10 mouse cellular contexts compared by ENCODE assay signal in genomic region chr11:45396009-45396408, GRCm38 (mm10).
DNase-seq lines count a peak whose midpoint lies in the region; ATAC-seq lines count a peak whose summit lies in the region.
"Had no signal": no experiment of that assay in that cellular context is flagged by ENCODE, and none has a peak within 500 bp of the region (broad histone marks: within the 10 kb centered on the region; RNA-seq: fewer than 3 reads in every experiment).

No protein-coding gene starts in this region.

- no peak overlapping the region for H3K4me2 ChIP-seq in embryonic facial prominence, embryonic 13.5 days
- H3K4me2 ChIP-seq: embryonic facial prominence, embryonic 12.5 days had no signal

- peak; percentile 73 to 77 for DNase-seq in cerebellum, postnatal 10 days
- no peak for DNase-seq in cerebellum, adult 11-12 months
- peak; percentile 27 for DNase-seq in kidney, postnatal 14 days
- no peak for DNase-seq in kidney, adult 8-10 months
- DNase-seq in lung, postnatal 4 days: peak; percentile 23 to 29
- DNase-seq in left cerebral cortex, adult 9 months (ENCODE audit: low spot score in 2 of 2): no peak
- no peak for DNase-seq in left cerebral cortex, postnatal 25 days (ENCODE audit: low spot score in 2 of 2)

- peak overlapping the region; percentile 53 for H3K27ac ChIP-seq in embryonic facial prominence, embryonic 13.5 days
- H3K27ac ChIP-seq: embryonic facial prominence, embryonic 12.5 days; macrophage had no signal

- no peak overlapping the region for H3K9ac ChIP-seq in embryonic facial prominence, embryonic 13.5 days
- H3K9ac ChIP-seq: embryonic facial prominence, embryonic 12.5 days had no signal

- H3K9me3 ChIP-seq in embryonic facial prominence, embryonic 13.5 days: no peaks in the 10 kb centered on the region
- H3K9me3 ChIP-seq: embryonic facial prominence, embryonic 12.5 days had no signal

- no peak for ATAC-seq in embryonic facial prominence, embryonic 13.5 days (ENCODE audit: insufficient number of reproducible peaks, insufficient read depth, low FRiP score, low TSS enrichment, low read depth)

- no peaks in the 10 kb centered on the region for H3K27me3 ChIP-seq in embryonic facial prominence, embryonic 13.5 days
- H3K27me3 ChIP-seq: embryonic facial prominence, embryonic 12.5 days had no signal

- WGBS in embryonic facial prominence, embryonic 13.5 days: 14% methylated on average over 3 of the region's 3 CpGs

- no peaks in the 10 kb centered on the region for H3K36me3 ChIP-seq in embryonic facial prominence, embryonic 13.5 days
- H3K36me3 ChIP-seq: embryonic facial prominence, embryonic 12.5 days had no signal

- intact Hi-C loops in left cerebral cortex, postnatal 25 days (cut with DNase I): no loop called here

- H3K4me1 ChIP-seq in embryonic facial prominence, embryonic 13.5 days: peaks cover 17% of the 10 kb centered on the region

- H3K4me3 ChIP-seq in embryonic facial prominence, embryonic 13.5 days: no peak overlapping the region
- H3K4me3 ChIP-seq: embryonic facial prominence, embryonic 12.5 days had no signal

Comparison
In these comparisons a context has a peak if more than half of its experiments do, and no peak if none do; other contexts are left out.
1. DNase-seq: peak in cerebellum, postnatal 10 days (2 of 2), kidney, postnatal 14 days (single experiment) and lung, postnatal 4 days (2 of 2); none in cerebellum, adult 11-12 months (single experiment), kidney, adult 8-10 months (0 of 2), left cerebral cortex, adult 9 months (0 of 2) and left cerebral cortex, postnatal 25 days (0 of 2).